Mouse (Mus musculus) erythroblast, embryonic 14.5 days (primary cell): ENCODE measurements around the gene Tbata.

Experiments
- GATA1 ChIP-seq: IDR thresholded peaks from 2 replicates; pipeline ENCODE4 v1.6.1; 2012; ENCODE audit warnings: low read length, inconsistent platforms, mixed read lengths
- TAL1 ChIP-seq: IDR thresholded peaks from 3 replicates; pipeline ENCODE4 v1.6.1; 2012; ENCODE audit warnings: low read length, inconsistent platforms, mixed read lengths

GRCm38 (mm10) chr10:61237391-61237785 is 65.6 kb downstream of the Tbata start:
- no peak for TF ChIP-seq GATA1
- no peak for TF ChIP-seq TAL1
